Mouse (Mus musculus): ENCODE results near the gene Ankrd2. TPM values are rescaled to one million over a fixed set of nuclear protein-coding genes. Genes with fewer than 3 reads are reported as not detected.

Ankrd2 gene
- polyA plus RNA-seq, 1 experiment from 2014 or later = 0.42 TPM

- Histone ChIP-seq H3K36me3 (ENCODE audit: control insufficient read depth, insufficient read depth) (no peaks in the 10 kb centered on the region), H3K9me3 (ENCODE audit: control insufficient read depth) (no peaks in the 10 kb centered on the region), H3K4me3 (ENCODE audit: low read depth, low read length) (no peak overlapping the region), H3K27ac (ENCODE audit: low read depth, low read length) (no peak overlapping the region), H3K27me3 (replicated peaks; ENCODE audit: control insufficient read depth, insufficient read depth, low read length) (no peaks in the 10 kb centered on the region), H3K9ac (ENCODE audit: low read depth, low read length) (no peak overlapping the region), H3K4me2 (replicated peaks; ENCODE audit: low read depth) (no peak overlapping the region), H3K4me1 (replicated peaks; ENCODE audit: control insufficient read depth, insufficient read depth, low read length) (0 out of 2 replicates have a peak, but pooled peaks cover 6% of the 10 kb centered on the region)
- TF ChIP-seq CTCF (IDR thresholded peaks at IDR 0.05; ENCODE audit: low read depth) = no peak
- WGBS = 83% methylated on average over 7 of the region's 7 CpGs
- ATAC-seq = no peak
Observed at GRCm38 (mm10) chr19:41994023-41994422, 41.8 kb upstream of the Ankrd2 start.

GRCm38 (mm10) chr19:41995483-41995882, 40.3 kb upstream of the Ankrd2 start:
- H3K4me1 ChIP-seq (replicated peaks; ENCODE audit: control insufficient read depth, insufficient read depth, low read length) = 0 out of 2 replicates have a peak, but pooled peaks cover 12% of the 10 kb centered on the region
- ATAC-seq = no peak
- H3K27me3 ChIP-seq (replicated peaks; ENCODE audit: control insufficient read depth, insufficient read depth, low read length) = no peaks in the 10 kb centered on the region
- TF ChIP-seq CTCF (IDR thresholded peaks at IDR 0.05; ENCODE audit: low read depth) = no peak
- H3K4me3 ChIP-seq (ENCODE audit: low read depth, low read length) = no peak overlapping the region
- H3K4me2 ChIP-seq (replicated peaks; ENCODE audit: low read depth) = no peak overlapping the region
- H3K9me3 ChIP-seq (ENCODE audit: control insufficient read depth) = no peaks in the 10 kb centered on the region
- no peak overlapping the region for H3K27ac ChIP-seq (ENCODE audit: low read depth, low read length)
- WGBS = 76% methylated on average over 1 of the region's 1 CpGs
- no peak overlapping the region for H3K9ac ChIP-seq (ENCODE audit: low read depth, low read length)
- no peaks in the 10 kb centered on the region for H3K36me3 ChIP-seq (ENCODE audit: control insufficient read depth, insufficient read depth)

GRCm38 (mm10) chr19:41997090-41997489, 38.7 kb upstream of the Ankrd2 start:
- H3K4me1 ChIP-seq (replicated peaks; ENCODE audit: control insufficient read depth, insufficient read depth, low read length) = 0 out of 2 replicates have a peak, but pooled peaks cover 17% of the 10 kb centered on the region
- WGBS = 85% methylated on average over 10 of the region's 10 CpGs
- H3K4me3 ChIP-seq (ENCODE audit: low read depth, low read length) = no peak overlapping the region
- H3K4me2 ChIP-seq (replicated peaks; ENCODE audit: low read depth) = no peak overlapping the region
- no peak for ATAC-seq
- no peak overlapping the region for H3K9ac ChIP-seq (ENCODE audit: low read depth, low read length)
- H3K9me3 ChIP-seq (ENCODE audit: control insufficient read depth) = no peaks in the 10 kb centered on the region
- no peak overlapping the region for H3K27ac ChIP-seq (ENCODE audit: low read depth, low read length)
- H3K27me3 ChIP-seq (replicated peaks; ENCODE audit: control insufficient read depth, insufficient read depth, low read length) = no peaks in the 10 kb centered on the region
- no peak for TF ChIP-seq CTCF (IDR thresholded peaks at IDR 0.05; ENCODE audit: low read depth)
- H3K36me3 ChIP-seq (ENCODE audit: control insufficient read depth, insufficient read depth) = no peaks in the 10 kb centered on the region

DNA sequence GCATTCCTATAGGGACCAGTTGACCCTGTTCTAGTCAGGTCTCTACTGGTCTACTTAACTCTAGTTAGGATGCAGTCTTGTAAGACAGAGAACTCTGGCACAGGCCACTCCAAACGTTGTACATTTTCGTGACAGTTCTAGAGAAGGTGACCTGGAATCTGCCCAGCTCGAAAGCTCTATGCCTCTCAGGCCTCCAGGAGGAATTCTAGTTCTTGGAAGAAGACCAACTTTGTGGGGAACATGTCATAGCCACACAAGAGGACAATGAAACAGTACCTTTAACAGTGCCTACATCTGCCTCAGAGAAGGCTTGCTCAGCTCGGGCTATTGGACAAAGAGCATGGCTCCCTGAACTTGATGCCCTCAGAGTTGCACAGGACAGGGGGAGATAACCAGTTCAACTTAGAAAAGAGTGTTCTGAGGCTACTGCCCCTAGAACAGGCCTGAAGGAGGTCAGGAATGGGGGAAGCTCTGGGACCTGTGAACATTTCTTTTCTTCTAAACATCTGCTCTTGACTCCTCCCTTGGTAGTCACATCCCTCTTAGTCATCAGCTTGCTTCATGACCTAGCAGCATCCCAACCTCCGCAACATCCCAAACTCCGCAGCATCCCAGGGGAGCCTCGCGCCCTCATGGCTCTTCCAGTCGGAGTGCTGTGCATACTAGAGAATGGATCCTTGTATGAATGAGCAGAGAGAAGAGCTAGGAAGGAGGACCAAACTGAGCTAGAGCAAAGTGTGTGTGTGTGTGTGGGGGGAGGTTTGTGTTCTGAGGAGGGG, 36.8 kb upstream of the Ankrd2 start:
- Histone ChIP-seq H3K36me3 (ENCODE audit: control insufficient read depth, insufficient read depth) (no peaks in the 10 kb centered on the region), H3K27me3 (replicated peaks; ENCODE audit: control insufficient read depth, insufficient read depth, low read length) (no peaks in the 10 kb centered on the region), H3K4me3 (ENCODE audit: low read depth, low read length) (no peak overlapping the region), H3K9me3 (ENCODE audit: control insufficient read depth) (no peaks in the 10 kb centered on the region), H3K4me2 (replicated peaks; ENCODE audit: low read depth) (no peak overlapping the region), H3K9ac (ENCODE audit: low read depth, low read length) (no peak overlapping the region), H3K4me1 (replicated peaks; ENCODE audit: control insufficient read depth, insufficient read depth, low read length) (0 out of 2 replicates have a peak, but pooled peaks cover 14% of the 10 kb centered on the region), H3K27ac (ENCODE audit: low read depth, low read length) (no peak overlapping the region)
- no peak for TF ChIP-seq CTCF (IDR thresholded peaks at IDR 0.05; ENCODE audit: low read depth)
- 82% methylated on average over 9 of the region's 9 CpGs for WGBS
- no peak for ATAC-seq

- H3K9ac ChIP-seq (ENCODE audit: low read depth, low read length) = no peak overlapping the region
- no peaks in the 10 kb centered on the region for H3K9me3 ChIP-seq (ENCODE audit: control insufficient read depth)
- 75% methylated on average over 4 of the region's 4 CpGs for WGBS
- H3K27me3 ChIP-seq (replicated peaks; ENCODE audit: control insufficient read depth, insufficient read depth, low read length) = no peaks in the 10 kb centered on the region
- H3K4me3 ChIP-seq (ENCODE audit: low read depth, low read length) = no peak overlapping the region
- H3K4me1 ChIP-seq (replicated peaks; ENCODE audit: control insufficient read depth, insufficient read depth, low read length) = 0 out of 2 replicates have a peak, but pooled peaks cover 14% of the 10 kb centered on the region
- no peaks in the 10 kb centered on the region for H3K36me3 ChIP-seq (ENCODE audit: control insufficient read depth, insufficient read depth)
- TF ChIP-seq CTCF (IDR thresholded peaks at IDR 0.05; ENCODE audit: low read depth) = no peak
- no peak overlapping the region for H3K4me2 ChIP-seq (replicated peaks; ENCODE audit: low read depth)
- ATAC-seq = no peak
- no peak overlapping the region; the same call in 1 of the 2 replicates for H3K27ac ChIP-seq (ENCODE audit: low read depth, low read length)
Observed at GRCm38 (mm10) chr19:41999688-42000283, 36.0 kb upstream of the Ankrd2 start.

GRCm38 (mm10) chr19:42000446-42000958, 35.3 kb upstream of the Ankrd2 start:
- no peak for ATAC-seq
- H3K9ac ChIP-seq (ENCODE audit: low read depth, low read length) = no peak overlapping the region
- WGBS = 22% methylated on average over 4 of the region's 4 CpGs

More at GRCm38 (mm10) chr19:42000446-42000958, 35.3 kb upstream of the Ankrd2 start:
- Histone ChIP-seq H3K9me3 (ENCODE audit: control insufficient read depth) (no peaks in the 10 kb centered on the region), H3K36me3 (ENCODE audit: control insufficient read depth, insufficient read depth) (no peaks in the 10 kb centered on the region), H3K4me2 (replicated peaks; ENCODE audit: low read depth) (no peak overlapping the region), H3K4me1 (replicated peaks; ENCODE audit: control insufficient read depth, insufficient read depth, low read length) (0 out of 2 replicates have a peak, but pooled peaks cover 14% of the 10 kb centered on the region), H3K27me3 (replicated peaks; ENCODE audit: control insufficient read depth, insufficient read depth, low read length) (no peaks in the 10 kb centered on the region), H3K4me3 (ENCODE audit: low read depth, low read length) (no peak overlapping the region), H3K27ac (ENCODE audit: low read depth, low read length) (no peak overlapping the region)
- no peak for TF ChIP-seq CTCF (IDR thresholded peaks at IDR 0.05; ENCODE audit: low read depth)
